Mouse (Mus musculus) lung, postnatal 10 days (tissue): ENCODE measurements around the gene Rfesd.
A peak's percentile ranks its signal among the peaks of the same experiment; 100 is the strongest.

Source experiments
- DNase-seq: peaks from one replicate; pipeline ENCODE4 v3.0.0; 2021

Gene Rfesd

DNA sequence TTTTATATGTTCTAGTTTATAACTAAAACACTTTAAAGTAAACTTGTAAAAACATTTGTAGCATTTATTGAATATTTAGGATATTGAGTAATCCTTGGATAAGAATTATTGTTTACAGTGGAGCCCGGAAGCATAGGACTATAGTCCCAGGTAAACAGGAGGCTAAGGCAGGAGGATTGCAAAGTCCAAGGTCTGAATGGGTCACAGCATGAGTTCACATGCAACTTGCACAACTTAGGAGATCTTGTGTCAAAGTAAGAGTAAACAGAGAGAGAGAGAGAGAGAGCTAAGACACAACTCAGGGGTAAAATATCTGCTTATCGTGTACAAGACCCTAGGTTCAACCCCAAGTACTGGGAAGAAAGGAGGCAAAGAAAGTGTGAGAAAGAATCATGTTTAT lies 41.9 kb downstream of the Rfesd start:
- no peak for DNase-seq

DNA sequence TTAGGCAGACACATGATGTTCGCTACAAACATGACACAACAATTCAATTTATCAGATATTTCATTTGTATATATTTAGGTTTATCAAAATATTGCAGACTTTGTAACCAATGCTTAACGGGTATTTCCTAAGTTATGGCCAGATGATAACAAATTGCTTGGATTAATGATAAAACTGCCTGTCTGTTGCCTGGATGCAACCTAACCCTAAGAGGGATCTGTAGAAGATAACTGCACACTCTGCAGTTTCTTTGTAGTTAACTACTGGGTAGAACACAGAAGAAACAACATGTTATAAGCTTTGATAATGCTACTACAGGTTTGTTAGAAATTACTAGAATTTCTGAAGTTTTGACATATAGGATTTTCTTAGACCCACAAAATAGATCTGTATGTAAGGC lies 42.3 kb downstream of the Rfesd start:
- DNase-seq: no peak

DNA sequence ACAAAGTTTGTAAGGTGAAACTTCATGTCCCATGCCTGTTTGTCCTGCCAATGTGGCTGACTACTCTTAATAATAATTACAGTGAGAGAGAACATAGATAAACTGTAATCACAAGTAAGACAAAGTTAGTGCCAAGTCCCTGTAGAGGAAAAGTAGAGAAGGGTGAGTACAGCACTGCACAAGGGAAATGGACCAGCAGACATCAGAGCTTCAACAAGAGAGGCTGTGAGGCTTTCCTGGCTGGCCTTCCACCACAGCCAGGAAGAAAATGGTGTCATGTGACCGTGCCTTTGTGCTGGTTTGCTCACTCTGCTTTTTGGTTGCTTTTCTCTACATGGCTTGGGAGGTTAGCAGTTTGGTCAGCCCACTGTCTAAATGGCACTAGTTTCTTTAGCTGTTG lies 42.9 kb downstream of the Rfesd start:
- DNase-seq: no peak

DNA sequence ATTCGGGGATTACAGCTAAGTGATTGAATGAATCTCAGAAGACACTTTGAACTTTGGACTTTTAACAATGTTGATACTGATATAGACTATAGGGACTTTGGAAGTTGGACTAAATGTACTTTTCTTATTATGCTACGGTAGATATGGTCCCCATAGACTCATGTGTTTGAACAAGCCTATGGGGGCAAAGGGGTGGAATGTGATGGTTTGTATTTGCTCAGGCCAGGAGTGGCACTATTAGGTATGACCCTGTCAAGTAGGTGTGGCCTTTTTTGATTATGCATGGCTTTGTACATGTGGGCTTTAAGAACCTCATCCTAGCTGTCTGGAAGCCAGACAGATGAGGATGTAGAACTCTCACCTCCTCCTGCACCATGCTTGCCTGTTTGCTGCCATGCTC lies 44.0 kb downstream of the Rfesd start:
- DNase-seq: no peak

DNA sequence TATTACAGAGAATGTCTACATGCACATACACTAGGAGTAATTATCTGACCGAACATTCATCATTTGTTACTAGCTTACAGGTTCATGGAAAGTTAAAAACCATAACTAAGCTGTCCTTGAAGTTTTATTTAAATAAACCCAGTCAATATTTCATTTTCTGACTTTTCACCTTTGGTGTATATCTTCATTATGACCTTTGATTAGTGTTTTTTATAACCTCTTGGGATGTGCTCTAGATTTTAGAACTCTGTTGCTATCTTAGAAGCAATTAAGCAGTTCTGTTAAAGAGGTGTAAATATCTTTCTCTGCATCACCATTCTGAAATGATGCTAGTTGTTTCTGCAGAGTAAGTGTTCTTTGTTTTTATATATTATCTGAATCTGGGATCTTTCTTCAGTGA lies 51.7 kb downstream of the Rfesd start, which contains the start of gene Spata9:
Spata9 (plus strand) TSS at position 301 of the 400 bp plus-strand sequence.
- DNase-seq: no peak

DNA sequence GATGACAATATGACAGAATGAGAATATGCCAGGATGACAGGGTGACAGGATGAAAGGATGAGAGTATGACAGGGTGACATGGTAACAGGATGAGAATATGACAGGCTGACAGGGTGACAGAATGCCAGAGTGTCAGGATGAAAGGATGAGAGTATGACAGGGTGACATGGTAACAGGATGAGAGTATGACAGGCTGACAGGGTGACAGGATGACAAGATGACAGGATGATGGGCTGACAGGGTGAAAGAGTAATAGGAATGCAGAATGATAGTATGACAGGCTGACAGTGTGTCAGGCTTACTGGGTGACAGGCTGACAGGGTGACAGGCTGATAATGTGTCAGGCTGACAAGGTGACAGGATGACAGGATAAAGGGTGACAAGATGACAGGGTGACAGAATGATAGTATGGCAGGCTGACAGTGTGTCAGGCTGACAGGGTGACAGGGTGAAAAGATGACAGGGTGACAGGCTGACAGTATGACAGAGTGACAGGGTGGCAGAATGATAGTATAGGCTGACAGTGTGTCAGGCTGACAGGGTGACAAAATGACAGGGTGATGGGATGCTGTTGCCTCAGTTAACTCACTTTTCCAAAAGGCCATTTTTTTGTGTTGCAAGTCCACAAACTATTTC lies 63.0 kb downstream of the Rfesd start:
- DNase-seq: peak; percentile 5
